Mouse (Mus musculus) megakaryocyte, embryonic 14.5 days (primary cell): ENCODE results near the gene Dyrk1a. TPM values are rescaled to one million over a fixed set of nuclear protein-coding genes. Genes with fewer than 3 reads are reported as not detected.
A peak's percentile ranks its signal among the peaks of the same experiment; 100 is the strongest.

Source experiments
- H3K27me3 ChIP-seq: replicated peaks from 2 replicates; pipeline ENCODE3; 2012; ENCODE audit warnings: inconsistent platforms
- H3K36me3 ChIP-seq: replicated peaks from 2 replicates; pipeline ENCODE3; 2012; ENCODE audit warnings: low read length, inconsistent platforms, mixed read lengths
- H3K4me1 ChIP-seq: 2 replicates; pipeline ENCODE4 v1.6.1; 2012; ENCODE audit warnings: inconsistent platforms
- H3K4me3 ChIP-seq: replicated peaks from 2 replicates; pipeline ENCODE3; 2012; ENCODE audit warnings: moderate library complexity, mild to moderate bottlenecking, inconsistent platforms
- H3K9me3 ChIP-seq: 2 replicates; pipeline ENCODE4 v1.6.1; 2012; ENCODE audit warnings: inconsistent platforms
- FLI1 ChIP-seq: IDR thresholded peaks from 2 replicates; pipeline ENCODE4 v1.6.1; 2012; ENCODE audit warnings: low read length, inconsistent platforms, mixed read lengths
- GATA1 ChIP-seq: IDR thresholded peaks from 3 replicates; pipeline ENCODE4 v1.6.1; 2012; ENCODE audit warnings: mixed read lengths, low read length, inconsistent platforms, borderline replicate concordance
- polyA plus RNA-seq: library from polyadenylated mRNA; stranded (reverse); fragments of >175 nt; gene quantifications from 2 replicates; pipeline ENCODE4 v1.2.3, GENCODE M21; 2012; ENCODE audit warnings: low replicate concordance; ENCODE audit not compliant: insufficient read depth

Dyrk1a gene
- polyA plus RNA-seq, 1 experiment: 6.5 TPM

GRCm38 (mm10) chr16:94601089-94601488 is 31.3 kb downstream of the Dyrk1a start:
- peaks cover 93% of the 10 kb centered on the region for H3K4me1 ChIP-seq
- peak overlapping the region; percentile 83 for H3K4me3 ChIP-seq
- no peaks in the 10 kb centered on the region for H3K9me3 ChIP-seq
- TF ChIP-seq GATA1 (no peak), FLI1 (no peak)
- H3K27me3 ChIP-seq: no peaks in the 10 kb centered on the region
- H3K36me3 ChIP-seq: peaks cover 5% of the 10 kb centered on the region

GRCm38 (mm10) chr16:94601540-94601953 is 31.7 kb downstream of the Dyrk1a start:
- TF ChIP-seq FLI1 (no peak), GATA1 (no peak)
- Histone ChIP-seq H3K4me1 (peaks cover 92% of the 10 kb centered on the region), H3K27me3 (no peaks in the 10 kb centered on the region)

GRCm38 (mm10) chr16:94602188-94602587 is 32.4 kb downstream of the Dyrk1a start:
- no peaks in the 10 kb centered on the region for H3K9me3 ChIP-seq
- no peaks in the 10 kb centered on the region for H3K27me3 ChIP-seq
- TF ChIP-seq GATA1: no peak
- no peak for TF ChIP-seq FLI1
- H3K4me1 ChIP-seq: peaks cover 91% of the 10 kb centered on the region
- H3K36me3 ChIP-seq: peaks cover 5% of the 10 kb centered on the region
- H3K4me3 ChIP-seq: no peak overlapping the region

More at GRCm38 (mm10) chr16:94601540-94601953, 31.7 kb downstream of the Dyrk1a start:
- H3K36me3 ChIP-seq: peaks cover 5% of the 10 kb centered on the region
- peak overlapping the region; percentile 78 for H3K4me3 ChIP-seq
- no peaks in the 10 kb centered on the region for H3K9me3 ChIP-seq

- TF ChIP-seq GATA1: no peak
- TF ChIP-seq FLI1: no peak
- Histone ChIP-seq H3K36me3 (peaks cover 5% of the 10 kb centered on the region), H3K27me3 (no peaks in the 10 kb centered on the region), H3K4me1 (peaks cover 91% of the 10 kb centered on the region), H3K9me3 (no peaks in the 10 kb centered on the region), H3K4me3 (peak overlapping the region; percentile 3)
Observed at GRCm38 (mm10) chr16:94602730-94603129, 32.9 kb downstream of the Dyrk1a start.

GRCm38 (mm10) chr16:94606169-94606568 is 36.4 kb downstream of the Dyrk1a start:
- TF ChIP-seq GATA1: no peak
- H3K4me1 ChIP-seq: peaks cover 75% of the 10 kb centered on the region
- H3K36me3 ChIP-seq: peaks cover 6% of the 10 kb centered on the region
- no peak overlapping the region for H3K4me3 ChIP-seq
- H3K27me3 ChIP-seq: no peaks in the 10 kb centered on the region
- no peaks in the 10 kb centered on the region for H3K9me3 ChIP-seq

GRCm38 (mm10) chr16:94607468-94607867 is 37.7 kb downstream of the Dyrk1a start:
- peaks cover 14% of the 10 kb centered on the region for H3K36me3 ChIP-seq
- TF ChIP-seq GATA1 (no peak), FLI1 (no peak)
- H3K4me1 ChIP-seq: peaks cover 66% of the 10 kb centered on the region

GRCm38 (mm10) chr16:94608706-94609594 is 39.1 kb downstream of the Dyrk1a start:
- peaks cover 27% of the 10 kb centered on the region for H3K36me3 ChIP-seq
- H3K4me1 ChIP-seq: peaks cover 61% of the 10 kb centered on the region
- no peaks in the 10 kb centered on the region for H3K27me3 ChIP-seq
- peak overlapping the region; percentile 82 for H3K4me3 ChIP-seq
- H3K9me3 ChIP-seq: no peaks in the 10 kb centered on the region
- TF ChIP-seq FLI1 (no peak), GATA1 (no peak)

More at GRCm38 (mm10) chr16:94607468-94607867, 37.7 kb downstream of the Dyrk1a start:
- H3K27me3 ChIP-seq: no peaks in the 10 kb centered on the region
- peak overlapping the region; percentile 51 for H3K4me3 ChIP-seq
- H3K9me3 ChIP-seq: no peaks in the 10 kb centered on the region

GRCm38 (mm10) chr16:94612573-94612972 is 42.8 kb downstream of the Dyrk1a start:
- H3K36me3 ChIP-seq: peaks cover 54% of the 10 kb centered on the region
- TF ChIP-seq FLI1 (no peak), GATA1 (no peak)

GRCm38 (mm10) chr16:94617255-94617654 is 47.4 kb downstream of the Dyrk1a start:
- H3K36me3 ChIP-seq: peaks cover 75% of the 10 kb centered on the region
- peaks cover 86% of the 10 kb centered on the region for H3K4me1 ChIP-seq
- H3K27me3 ChIP-seq: no peaks in the 10 kb centered on the region
- no peaks in the 10 kb centered on the region for H3K9me3 ChIP-seq
- TF ChIP-seq FLI1 (no peak), GATA1 (no peak)
- no peak overlapping the region for H3K4me3 ChIP-seq

More at GRCm38 (mm10) chr16:94612573-94612972, 42.8 kb downstream of the Dyrk1a start:
- Histone ChIP-seq H3K4me3 (no peak overlapping the region), H3K4me1 (peaks cover 63% of the 10 kb centered on the region), H3K9me3 (no peaks in the 10 kb centered on the region), H3K27me3 (no peaks in the 10 kb centered on the region)

- Histone ChIP-seq H3K4me1 (peaks cover 86% of the 10 kb centered on the region), H3K9me3 (no peaks in the 10 kb centered on the region), H3K4me3 (no peak overlapping the region), H3K36me3 (peaks cover 69% of the 10 kb centered on the region), H3K27me3 (no peaks in the 10 kb centered on the region)
- no peak for TF ChIP-seq GATA1
- no peak for TF ChIP-seq FLI1
Observed at GRCm38 (mm10) chr16:94618543-94618942, 48.7 kb downstream of the Dyrk1a start.
